Mouse (Mus musculus) lung, postnatal 25 days (tissue): ENCODE measurements around the gene Zkscan17.
"Not testable (repeated sequence)": the region's sequence is repeated elsewhere in the genome, so short reads cannot be mapped to it uniquely, and the experiment has no call there.

Experiments used
- DNase-seq: peaks from one replicate; pipeline ENCODE4 v3.0.0; 2022; ENCODE audit warnings: low spot score

The Zkscan17 gene

DNA sequence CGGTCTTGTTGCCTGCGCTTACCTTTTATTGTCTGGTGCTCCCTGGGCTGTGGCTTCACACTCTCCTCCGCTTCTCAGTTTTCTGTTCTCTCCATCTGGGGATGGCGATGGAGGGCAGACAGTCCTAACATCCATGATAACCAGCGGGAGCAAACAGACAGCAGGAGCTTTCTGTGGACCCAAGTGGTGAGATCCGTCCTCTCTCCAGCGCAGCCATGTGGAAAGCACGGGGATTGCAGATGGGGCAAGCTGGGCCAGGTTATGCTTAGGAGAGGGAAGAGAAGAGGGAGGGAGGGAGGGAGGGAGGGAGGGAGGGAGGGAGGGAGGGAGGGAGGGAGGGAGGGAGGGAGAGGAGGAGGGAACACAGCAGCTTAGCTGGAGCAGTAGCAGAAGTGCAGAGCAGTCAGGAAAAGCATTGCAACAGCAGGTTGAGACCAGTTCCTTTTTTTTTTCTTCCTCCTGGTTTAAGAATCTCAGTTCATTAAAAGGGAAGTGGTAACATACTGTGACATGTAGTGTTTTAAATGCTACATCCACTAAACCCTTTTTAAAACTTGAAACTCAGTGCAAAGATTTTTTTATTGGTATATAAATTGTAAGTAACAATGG, at the start of gene Zkscan17:
Zkscan17 (minus strand) TSS at position 280 of the 609 bp plus-strand sequence.
- no peak for DNase-seq

GRCm38 (mm10) chr11:59576135-59576534, 49.6 kb upstream of the Zkscan17 start, which contains the start of gene Olfr222:
Gene Olfr222, minus strand, starts transcription at chr11:59576235.
- not testable (repeated sequence) for DNase-seq

DNA sequence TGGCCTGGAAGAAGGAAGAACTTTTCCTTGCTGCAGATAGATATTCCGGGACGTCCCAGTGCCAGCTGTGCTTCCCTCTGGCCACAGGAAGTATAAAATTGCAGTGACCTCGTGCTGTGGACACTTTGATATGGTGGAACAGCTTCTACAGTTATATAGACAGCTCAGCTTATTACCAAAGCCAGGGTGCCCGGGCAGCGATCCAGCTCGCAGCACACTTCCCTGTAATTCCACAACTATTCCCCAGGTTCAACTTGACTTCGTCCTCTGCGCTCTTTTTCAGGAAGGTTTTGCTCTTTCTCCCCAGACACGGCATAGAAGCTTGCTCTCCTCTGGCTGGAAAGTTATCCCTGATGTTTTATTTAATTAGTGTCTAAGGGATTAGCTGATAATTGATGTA, 49.2 kb upstream of the Zkscan17 start:
- no peak for DNase-seq

DNA sequence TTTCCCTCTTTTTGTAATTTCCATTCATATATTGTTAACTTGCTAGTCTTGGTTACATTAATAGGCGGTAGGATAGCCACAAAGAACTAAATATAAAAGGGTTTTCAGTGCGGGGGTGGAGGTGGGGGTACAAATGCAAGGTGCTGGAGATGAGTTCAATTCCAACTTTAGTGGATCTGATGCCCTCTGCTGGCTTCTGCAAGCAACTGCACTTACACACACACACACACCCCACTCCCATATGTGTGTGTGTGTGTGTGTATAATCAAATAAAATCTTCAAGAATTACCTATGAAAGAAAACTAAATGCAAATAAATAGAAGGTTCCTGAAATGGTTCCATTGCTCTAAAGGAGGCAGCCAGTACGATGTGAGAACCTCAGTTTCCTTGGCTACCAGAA, 42.8 kb upstream of the Zkscan17 start:
- no peak for DNase-seq

GRCm38 (mm10) chr11:59562837-59563236, 36.3 kb upstream of the Zkscan17 start:
- DNase-seq = no peak

DNA sequence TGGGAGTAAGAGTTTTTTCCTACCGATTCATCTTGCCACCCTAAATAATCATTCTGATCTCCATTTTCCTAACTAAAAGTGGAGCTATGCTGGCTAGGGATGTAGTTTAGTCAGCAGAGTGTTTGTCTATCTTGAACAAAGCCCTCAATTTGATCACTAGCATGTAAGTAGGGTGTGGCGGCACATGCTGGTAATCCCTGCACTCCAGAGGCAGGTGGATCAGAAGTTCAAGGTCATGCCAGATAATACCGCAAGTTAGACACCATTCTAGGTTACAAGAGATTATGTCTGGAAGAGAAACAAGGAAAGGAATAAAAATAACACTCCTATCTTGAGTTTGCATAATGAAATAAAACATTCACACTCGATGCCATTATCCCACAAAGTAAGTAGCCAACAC, 35.8 kb upstream of the Zkscan17 start:
- no peak for DNase-seq

- no peak for DNase-seq
Measured at GRCm38 (mm10) chr11:59560906-59561305, 34.4 kb upstream of the Zkscan17 start.

GRCm38 (mm10) chr11:59554535-59554934, 28.0 kb upstream of the Zkscan17 start:
- DNase-seq = no peak

DNA sequence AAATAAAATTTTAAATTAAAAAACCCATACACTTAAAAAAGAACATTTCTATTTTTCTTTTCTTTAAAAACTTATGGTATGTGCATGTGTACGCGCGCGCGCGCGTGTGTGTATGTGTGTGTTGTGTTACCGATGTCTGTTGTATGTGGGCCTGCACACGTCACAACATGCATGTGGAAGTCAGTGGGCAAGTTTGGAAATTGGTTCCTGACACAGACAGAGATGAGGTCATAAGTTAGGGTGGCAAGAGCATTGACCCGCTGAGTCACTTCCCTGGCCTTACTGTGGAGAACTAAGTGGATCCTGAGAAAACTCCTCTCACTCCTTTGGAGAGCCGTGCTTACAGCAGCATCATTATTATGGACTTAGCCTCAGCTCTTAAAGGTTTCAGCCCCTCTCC, 27.6 kb upstream of the Zkscan17 start:
- DNase-seq = no peak

- no peak for DNase-seq
Measured at GRCm38 (mm10) chr11:59544005-59544404, 17.5 kb upstream of the Zkscan17 start.

- peak; percentile 48 for DNase-seq
Measured at GRCm38 (mm10) chr11:59543376-59543775, 16.8 kb upstream of the Zkscan17 start.

GRCm38 (mm10) chr11:59542442-59542841, 15.9 kb upstream of the Zkscan17 start:
- DNase-seq = peak; percentile 43

GRCm38 (mm10) chr11:59541324-59541723, 14.8 kb upstream of the Zkscan17 start, which contains the start of gene Nlrp3:
Gene Nlrp3, plus strand, starts transcription at chr11:59541568.
- peak; percentile 35 for DNase-seq

GRCm38 (mm10) chr11:59540123-59540522, 13.6 kb upstream of the Zkscan17 start:
- no peak for DNase-seq

GRCm38 (mm10) chr11:59538387-59538786, 11.8 kb upstream of the Zkscan17 start:
- DNase-seq = peak; percentile 81

GRCm38 (mm10) chr11:59537218-59538130, 10.9 kb upstream of the Zkscan17 start:
- peak; percentile 35 for DNase-seq

DNA sequence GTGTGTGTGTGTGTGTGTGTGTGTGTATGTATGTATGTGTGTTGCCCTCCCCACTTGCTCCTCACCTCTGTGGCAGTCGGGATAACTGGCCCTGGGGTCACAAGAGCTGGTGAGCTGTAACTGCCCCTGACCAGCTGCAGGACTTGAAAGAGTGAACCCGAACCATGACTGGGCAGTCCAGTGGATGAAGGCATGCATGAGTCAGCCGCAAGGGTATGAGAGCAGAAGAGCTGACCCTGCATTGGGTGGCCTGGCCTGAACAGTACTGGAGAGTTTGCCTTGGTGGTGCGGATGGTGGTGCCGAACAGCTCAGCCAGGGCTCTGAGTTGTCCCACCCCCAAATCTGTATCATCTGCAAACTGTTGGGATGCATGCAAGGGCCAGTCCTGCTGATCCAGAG, 5.0 kb upstream of the Zkscan17 start:
- DNase-seq = no peak

- DNase-seq = no peak
Measured at GRCm38 (mm10) chr11:59530870-59531535, 4.5 kb upstream of the Zkscan17 start.

DNA sequence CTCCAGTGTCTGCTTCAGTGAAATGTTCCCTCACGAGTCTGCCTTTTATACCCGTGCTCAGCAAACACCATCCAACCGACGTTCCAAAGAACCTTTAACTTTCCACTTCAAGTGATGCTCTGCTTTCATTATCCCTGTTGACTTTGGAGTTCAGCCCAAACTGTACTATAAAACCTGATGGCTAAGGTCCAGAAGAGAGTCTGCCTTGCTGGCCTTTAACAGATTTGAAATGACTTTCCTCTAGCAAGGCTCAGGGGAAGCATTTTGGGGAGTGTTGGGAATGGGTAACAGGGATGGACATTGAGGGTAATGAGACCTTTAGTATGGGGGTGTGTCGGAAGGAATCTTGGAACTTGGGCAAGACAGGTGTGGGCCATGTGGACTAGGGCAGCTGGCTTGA, 3.7 kb upstream of the Zkscan17 start:
- no peak for DNase-seq

GRCm38 (mm10) chr11:59525237-59525636, 1.3 kb downstream of the Zkscan17 start:
- DNase-seq = peak; percentile 88

DNA sequence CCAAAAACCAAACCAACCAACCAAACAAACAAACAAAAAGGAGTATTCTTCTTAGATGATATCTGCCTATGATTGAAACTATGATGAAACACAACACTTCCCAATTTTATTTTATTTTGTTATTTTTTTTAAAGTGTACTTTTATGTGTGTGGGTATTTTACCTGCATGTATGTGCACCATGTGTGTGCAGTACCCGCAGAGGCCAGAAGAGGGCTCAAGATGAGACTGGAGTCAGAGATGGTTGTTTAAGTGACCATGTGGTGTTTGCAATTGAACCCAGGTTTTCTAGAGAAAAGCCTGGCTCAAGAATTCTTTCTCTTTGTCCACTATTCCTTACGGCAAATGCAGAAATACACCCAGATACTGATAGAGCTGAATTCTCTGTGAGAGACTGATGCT, 2.4 kb downstream of the Zkscan17 start:
- DNase-seq = no peak

DNA sequence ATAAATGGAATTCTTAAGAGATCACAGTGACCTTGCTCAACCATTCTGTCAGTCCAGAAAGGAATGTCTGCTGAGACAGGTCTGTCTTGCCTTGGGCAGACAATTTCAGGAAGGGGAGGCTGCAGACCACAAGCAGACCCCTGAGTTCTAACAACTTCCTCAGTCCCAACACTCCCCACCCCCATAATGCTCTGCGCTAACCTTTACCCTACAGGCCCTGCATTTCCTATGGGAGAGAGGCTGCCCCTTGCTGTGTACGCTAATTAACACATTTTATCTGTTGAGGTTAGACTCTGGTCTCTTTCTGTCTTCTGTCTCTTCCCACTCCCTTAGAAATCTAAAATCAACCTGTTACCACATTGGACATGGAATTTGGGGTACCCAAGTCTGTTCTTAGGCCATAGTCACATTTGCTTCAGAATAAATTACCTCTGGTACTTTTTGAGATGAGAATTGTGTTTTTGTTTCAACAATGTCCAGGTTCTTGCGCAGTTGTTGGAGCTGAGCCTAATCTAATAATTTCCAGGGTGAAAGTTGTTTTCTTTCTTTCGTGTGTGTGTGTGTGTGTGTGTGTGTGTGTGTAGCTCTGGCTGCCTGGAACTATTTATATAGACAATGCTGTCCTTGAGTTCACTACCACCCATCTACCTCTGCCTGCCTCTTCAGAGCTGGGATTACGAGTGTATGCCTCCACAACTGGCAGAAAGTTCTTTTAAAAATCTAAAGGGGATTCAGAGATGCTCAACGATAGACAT, 6.6 kb downstream of the Zkscan17 start:
- DNase-seq = no peak
